Mouse (Mus musculus) kidney, embryonic 16.5 days (tissue): Measurements from ENCODE around the gene Lta. TPM values are rescaled to one million over a fixed set of nuclear protein-coding genes. Genes with fewer than 3 reads are reported as not detected.

Experiments
- ATAC-seq: fragments of 200-750 bp; cut with Nextera tagmentation; 2 replicates; pipeline ENCODE4 v1.8.0; 2017; ENCODE audit warnings: moderate TSS enrichment; ENCODE audit not compliant: low FRiP score, low TSS enrichment
- H3K27ac ChIP-seq: fragments of 300-500 bp; sonication (generic); 2 replicates; pipeline ENCODE4 v1.5.1; 2014; ENCODE audit warnings: low read length
- H3K27me3 ChIP-seq: fragments of 300-500 bp; sonication (generic); 2 replicates; pipeline ENCODE4 v1.6.1; 2014; ENCODE audit warnings: low read length, control low read depth, mixed read lengths; ENCODE audit not compliant: insufficient read depth
- H3K36me3 ChIP-seq: fragments of 300-500 bp; sonication (generic); 2 replicates; pipeline ENCODE4 v1.6.1; 2014; ENCODE audit warnings: low read length, control low read depth, mixed read lengths; ENCODE audit not compliant: insufficient read depth
- H3K4me1 ChIP-seq: fragments of 300-500 bp; sonication (generic); 2 replicates; pipeline ENCODE4 v1.6.1; 2014; ENCODE audit warnings: low read length, control low read depth, mixed read lengths; ENCODE audit not compliant: insufficient read depth
- H3K4me2 ChIP-seq: fragments of 300-500 bp; sonication (generic); replicated peaks from 2 replicates; pipeline ENCODE4 v1.6.1; 2014; ENCODE audit warnings: low read depth, low read length
- H3K4me3 ChIP-seq: fragments of 300-500 bp; sonication (generic); 2 replicates; pipeline ENCODE4 v1.5.1; 2014; ENCODE audit warnings: mild to moderate bottlenecking, low read length
- H3K9ac ChIP-seq: fragments of 300-500 bp; sonication (generic); replicated peaks from 2 replicates; pipeline ENCODE4 v1.6.1; 2014; ENCODE audit warnings: low read length
- H3K9me3 ChIP-seq: fragments of 300-500 bp; sonication (generic); 2 replicates; pipeline ENCODE4 v1.6.1; 2016; ENCODE audit warnings: low read length, control low read depth
- WGBS: fragments of 180-500 bp; shearing (Covaris S2); extraction: QIAGEN DNeasy Blood & Tissue Kit; methylation state at CpG from one replicate; pipeline ENCODE4 v1.1.7; 2014; 5-methylcytosine and 5-hydroxymethylcytosine counted together
- polyA plus RNA-seq: library from polyadenylated mRNA; unstranded; fragments of >200 nt; fragmentation: Nextera tagmentation; extraction: Ambion mirVana; gene quantifications from 2 replicates; pipeline ENCODE4 v1.2.1, GENCODE M21; 2015

Gene Lta
- polyA plus RNA-seq, 1 experiment from 2014 or later, result not detected

- H3K36me3 ChIP-seq, result no peaks in the 10 kb centered on the region
- H3K9ac ChIP-seq, result no peak overlapping the region
- WGBS, result 92% methylated on average over 5 of the region's 5 CpGs
- ATAC-seq, result no peak
- no peaks in the 10 kb centered on the region for H3K27me3 ChIP-seq
- H3K4me2 ChIP-seq, result no peak overlapping the region
- peaks cover 4% of the 10 kb centered on the region; the same call in 1 of the 2 replicates for H3K4me1 ChIP-seq
- H3K4me3 ChIP-seq, result no peak overlapping the region
- no peak overlapping the region for H3K27ac ChIP-seq
- H3K9me3 ChIP-seq, result no peaks in the 10 kb centered on the region
Observed at GRCm38 (mm10) chr17:35213071-35213470, 7.9 kb upstream of the Lta start.

- Histone ChIP-seq H3K4me2 (no peak overlapping the region), H3K27ac (no peak overlapping the region), H3K9ac (no peak overlapping the region), H3K4me3 (no peak overlapping the region), H3K9me3 (no peaks in the 10 kb centered on the region), H3K4me1 (peaks cover 4% of the 10 kb centered on the region; the same call in 1 of the 2 replicates), H3K27me3 (no peaks in the 10 kb centered on the region), H3K36me3 (no peaks in the 10 kb centered on the region)
- WGBS, result 49% methylated on average over 3 of the region's 3 CpGs
- ATAC-seq, result no peak
Observed at GRCm38 (mm10) chr17:35210593-35210992, 5.4 kb upstream of the Lta start.

- H3K4me1 ChIP-seq, result peaks cover 9% of the 10 kb centered on the region; the same call in 1 of the 2 replicates
- H3K4me3 ChIP-seq, result no peak overlapping the region
- H3K36me3 ChIP-seq, result no peaks in the 10 kb centered on the region
- no peak overlapping the region for H3K9ac ChIP-seq
- no peak overlapping the region for H3K4me2 ChIP-seq
- 76% methylated on average over 12 of the region's 12 CpGs for WGBS
- no peak overlapping the region for H3K27ac ChIP-seq
- ATAC-seq, result no peak
- no peaks in the 10 kb centered on the region for H3K9me3 ChIP-seq
- H3K27me3 ChIP-seq, result no peaks in the 10 kb centered on the region
Observed at GRCm38 (mm10) chr17:35209785-35210535, 4.8 kb upstream of the Lta start.

GRCm38 (mm10) chr17:35205380-35205769 is 224 bp upstream of the Lta start:
- Histone ChIP-seq H3K9me3 (no peaks in the 10 kb centered on the region), H3K36me3 (no peaks in the 10 kb centered on the region), H3K27ac (no peak overlapping the region), H3K9ac (no peak overlapping the region), H3K4me1 (0 out of 2 replicates have a peak, but pooled peaks cover 9% of the 10 kb centered on the region), H3K4me2 (no peak overlapping the region), H3K27me3 (peaks cover 19% of the 10 kb centered on the region), H3K4me3 (no peak overlapping the region)
- no peak for ATAC-seq
- 43% methylated on average over 10 of the region's 10 CpGs for WGBS

GRCm38 (mm10) chr17:35202442-35202841 is 2.7 kb downstream of the Lta start:
- Histone ChIP-seq H3K27me3 (peaks cover 34% of the 10 kb centered on the region), H3K4me3 (no peak overlapping the region), H3K4me1 (0 out of 2 replicates have a peak, but pooled peaks cover 9% of the 10 kb centered on the region), H3K9ac (no peak overlapping the region), H3K9me3 (no peaks in the 10 kb centered on the region), H3K36me3 (no peaks in the 10 kb centered on the region), H3K27ac (no peak overlapping the region), H3K4me2 (no peak overlapping the region)
- 76% methylated on average over 4 of the region's 4 CpGs for WGBS
- no peak for ATAC-seq

GRCm38 (mm10) chr17:35201787-35202186 is 3.4 kb downstream of the Lta start, which contains the start of gene Tnf:
Tnf (minus strand) TSS chr17:35202007.
- Histone ChIP-seq H3K27me3 (peaks cover 37% of the 10 kb centered on the region), H3K4me3 (no peak within 1 kb of the TSS), H3K36me3 (no peaks in the 10 kb centered on the region), H3K4me2 (peak within 1 kb of the TSS; percentile 32; the same call in 1 of the 2 replicates), H3K27ac (no peak within 1 kb of the TSS), H3K4me1 (0 out of 2 replicates have a peak, but pooled peaks cover 9% of the 10 kb centered on the region), H3K9ac (no peak within 1 kb of the TSS), H3K9me3 (no peaks in the 10 kb centered on the region)
- ATAC-seq, result no peak
- WGBS, result 23% methylated on average over 13 of the region's 13 CpGs

GRCm38 (mm10) chr17:35201128-35201527 is 4.0 kb downstream of the Lta start:
- 61% methylated on average over 11 of the region's 11 CpGs for WGBS
- H3K36me3 ChIP-seq, result no peaks in the 10 kb centered on the region
- no peak overlapping the region for H3K4me3 ChIP-seq

GRCm38 (mm10) chr17:35200398-35200797 is 4.8 kb downstream of the Lta start:
- Histone ChIP-seq H3K4me3 (no peak overlapping the region), H3K27me3 (peaks cover 47% of the 10 kb centered on the region), H3K9me3 (no peaks in the 10 kb centered on the region), H3K27ac (no peak overlapping the region), H3K4me1 (peaks cover 16% of the 10 kb centered on the region), H3K9ac (no peak overlapping the region), H3K4me2 (no peak overlapping the region), H3K36me3 (no peaks in the 10 kb centered on the region)
- ATAC-seq, result no peak
- WGBS, result 90% methylated on average over 11 of the region's 11 CpGs

More at GRCm38 (mm10) chr17:35201128-35201527, 4.0 kb downstream of the Lta start:
- peaks cover 42% of the 10 kb centered on the region for H3K27me3 ChIP-seq
- ATAC-seq, result no peak
- no peak overlapping the region for H3K9ac ChIP-seq
- H3K4me2 ChIP-seq, result no peak overlapping the region
- H3K27ac ChIP-seq, result no peak overlapping the region
- 0 out of 2 replicates have a peak, but pooled peaks cover 9% of the 10 kb centered on the region for H3K4me1 ChIP-seq
- no peaks in the 10 kb centered on the region for H3K9me3 ChIP-seq

GRCm38 (mm10) chr17:35198946-35199345 is 6.2 kb downstream of the Lta start:
- H3K27ac ChIP-seq, result no peak overlapping the region
- no peaks in the 10 kb centered on the region for H3K36me3 ChIP-seq
- no peak overlapping the region for H3K4me2 ChIP-seq
- H3K4me3 ChIP-seq, result no peak overlapping the region
- H3K27me3 ChIP-seq, result peaks cover 52% of the 10 kb centered on the region
- WGBS, result 27% methylated on average over 8 of the region's 8 CpGs
- H3K4me1 ChIP-seq, result peaks cover 19% of the 10 kb centered on the region
- no peak for ATAC-seq
- H3K9ac ChIP-seq, result no peak overlapping the region
- no peaks in the 10 kb centered on the region for H3K9me3 ChIP-seq

GRCm38 (mm10) chr17:35198029-35198428 is 7.1 kb downstream of the Lta start:
- peaks cover 19% of the 10 kb centered on the region for H3K4me1 ChIP-seq
- no peak overlapping the region for H3K27ac ChIP-seq
- ATAC-seq, result no peak
- H3K4me3 ChIP-seq, result no peak overlapping the region
- no peaks in the 10 kb centered on the region for H3K9me3 ChIP-seq
- H3K36me3 ChIP-seq, result no peaks in the 10 kb centered on the region
- H3K9ac ChIP-seq, result no peak overlapping the region
- H3K27me3 ChIP-seq, result peaks cover 48% of the 10 kb centered on the region
- no peak overlapping the region for H3K4me2 ChIP-seq
- 73% methylated on average over 7 of the region's 7 CpGs for WGBS
